Mouse (Mus musculus): ENCODE results near the gene BC107364.
"Not testable (repeated sequence)": the region's sequence is repeated elsewhere in the genome, so short reads cannot be mapped to it uniquely, and the experiment has no call there.

The BC107364 gene

GRCm38 (mm10) chr3:96485361-96485760, 33.3 kb upstream of the BC107364 start:
- no peak for DNase-seq

GRCm38 (mm10) chr3:96484921-96485320, 32.8 kb upstream of the BC107364 start:
- no peak for DNase-seq

GRCm38 (mm10) chr3:96483946-96484345, 31.8 kb upstream of the BC107364 start:
- DNase-seq = no peak

GRCm38 (mm10) chr3:96483044-96483443, 30.9 kb upstream of the BC107364 start:
- DNase-seq = not testable (repeated sequence)

- no peak for DNase-seq
These were observed 30.3 kb upstream of the BC107364 start for GRCm38 (mm10) chr3:96482451-96482850.

GRCm38 (mm10) chr3:96481856-96482255, 29.8 kb upstream of the BC107364 start:
- no peak for DNase-seq

- no peak for DNase-seq
These were observed 28.7 kb upstream of the BC107364 start for GRCm38 (mm10) chr3:96480684-96481270.

- no peak for DNase-seq
These were observed 27.1 kb upstream of the BC107364 start for GRCm38 (mm10) chr3:96479249-96479648.

GRCm38 (mm10) chr3:96477558-96477957, 25.5 kb upstream of the BC107364 start:
- DNase-seq = no peak

GRCm38 (mm10) chr3:96477084-96477483, 25.0 kb upstream of the BC107364 start:
- no peak for DNase-seq

GRCm38 (mm10) chr3:96474909-96475655, 23.0 kb upstream of the BC107364 start:
- no peak for DNase-seq

GRCm38 (mm10) chr3:96473556-96473955, 21.4 kb upstream of the BC107364 start:
- DNase-seq = not testable (repeated sequence)

- no peak for DNase-seq
These were observed 20.0 kb upstream of the BC107364 start for GRCm38 (mm10) chr3:96472066-96472465.

- no peak for DNase-seq
These were observed 17.5 kb upstream of the BC107364 start for GRCm38 (mm10) chr3:96469626-96470025.

GRCm38 (mm10) chr3:96468335-96468734, 16.2 kb upstream of the BC107364 start:
- not testable (repeated sequence) for DNase-seq

GRCm38 (mm10) chr3:96467641-96468040, 15.5 kb upstream of the BC107364 start:
- no peak for DNase-seq

GRCm38 (mm10) chr3:96463891-96464290, 11.8 kb upstream of the BC107364 start:
- DNase-seq = no peak

- not testable (repeated sequence) for DNase-seq
These were observed 8.4 kb upstream of the BC107364 start for GRCm38 (mm10) chr3:96460568-96460870.

GRCm38 (mm10) chr3:96459757-96460567, 7.9 kb upstream of the BC107364 start:
- DNase-seq = not testable (repeated sequence)

GRCm38 (mm10) chr3:96458886-96459439, 6.9 kb upstream of the BC107364 start:
- DNase-seq = not testable (repeated sequence)

GRCm38 (mm10) chr3:96458008-96458407, 5.9 kb upstream of the BC107364 start:
- not testable (repeated sequence) for DNase-seq

GRCm38 (mm10) chr3:96451181-96451737, 847 bp downstream of the BC107364 start:
- DNase-seq = not testable (repeated sequence)

GRCm38 (mm10) chr3:96450586-96450896, 1.6 kb downstream of the BC107364 start:
- not testable (repeated sequence) for DNase-seq

Data from thymus, postnatal 14 days (tissue).